Mouse (Mus musculus) thymus, postnatal 0 days (tissue): Measurements from ENCODE around the gene Abl2. TPM values are rescaled to one million over a fixed set of nuclear protein-coding genes. Genes with fewer than 3 reads are reported as not detected.

ENCODE experiments used
- DNase-seq: peaks from one replicate; pipeline ENCODE4 v3.0.0-alpha.2; 2015; ENCODE audit warnings: low spot score
- polyA plus RNA-seq: library from polyadenylated mRNA; unstranded; fragments of >200 nt; fragmentation: Nextera tagmentation; extraction: Ambion mirVana; gene quantifications from 2 replicates; pipeline ENCODE4 v1.2.1, GENCODE M21; 2015

Abl2 gene
- polyA plus RNA-seq, 1 experiment from 2014 or later, result 3.7 TPM

DNA sequence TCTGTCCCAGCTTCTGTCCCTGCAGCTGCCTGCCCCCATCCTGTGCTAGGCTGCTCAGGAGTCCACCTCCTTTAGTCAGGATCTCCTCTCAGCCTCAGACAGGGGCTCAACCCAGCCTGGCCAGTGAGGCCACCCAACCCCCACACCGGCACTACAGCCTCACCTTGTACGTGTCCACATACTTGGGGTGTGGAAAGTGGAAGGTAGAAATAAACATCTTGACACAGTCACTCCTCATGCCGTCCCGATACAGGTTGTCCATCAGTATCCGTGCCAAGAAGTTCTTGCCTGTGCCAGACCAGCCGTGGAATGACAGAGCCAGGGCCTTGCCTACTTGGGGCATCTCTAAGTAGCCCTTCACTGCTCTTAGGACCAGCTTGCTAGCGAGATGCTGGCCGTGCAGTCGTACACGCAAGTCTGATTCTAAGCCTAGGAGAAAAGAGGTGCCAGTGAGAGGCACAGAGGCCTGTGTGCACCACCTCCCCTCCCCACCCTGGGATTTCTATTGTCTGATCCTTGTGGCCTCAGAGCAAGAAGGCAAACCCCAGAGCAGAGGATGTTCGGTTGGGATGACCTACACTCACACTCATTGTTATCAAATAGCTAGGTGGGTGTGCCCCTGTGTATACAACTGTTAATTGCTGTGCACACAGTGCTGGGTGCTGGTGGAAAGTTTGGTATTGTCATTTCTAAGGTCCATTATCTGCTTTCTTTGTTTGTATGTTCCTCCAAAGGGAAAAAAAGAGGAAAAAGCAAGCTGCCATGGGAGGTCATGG is 110.8 kb downstream of the Abl2 start:
- DNase-seq, result no peak

DNA sequence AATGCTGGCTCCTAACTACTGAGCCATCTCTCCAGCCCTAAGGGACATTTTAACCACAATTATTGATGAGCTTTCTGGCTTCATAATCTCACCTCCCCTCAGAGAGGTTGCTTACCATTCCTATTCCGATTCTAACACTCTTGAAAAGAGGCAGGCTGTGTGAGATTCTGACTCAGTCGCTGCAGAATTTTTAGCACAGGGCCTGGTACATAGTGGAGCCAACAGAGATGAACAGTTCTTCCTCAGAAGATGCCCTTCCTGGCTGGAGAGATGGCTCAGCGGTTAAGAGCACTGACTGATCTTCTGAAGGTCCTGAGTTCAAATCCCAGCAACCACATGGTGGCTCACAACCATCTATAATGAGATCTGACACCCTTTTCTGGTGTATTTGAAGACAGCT is 113.3 kb downstream of the Abl2 start:
- DNase-seq, result no peak

DNA sequence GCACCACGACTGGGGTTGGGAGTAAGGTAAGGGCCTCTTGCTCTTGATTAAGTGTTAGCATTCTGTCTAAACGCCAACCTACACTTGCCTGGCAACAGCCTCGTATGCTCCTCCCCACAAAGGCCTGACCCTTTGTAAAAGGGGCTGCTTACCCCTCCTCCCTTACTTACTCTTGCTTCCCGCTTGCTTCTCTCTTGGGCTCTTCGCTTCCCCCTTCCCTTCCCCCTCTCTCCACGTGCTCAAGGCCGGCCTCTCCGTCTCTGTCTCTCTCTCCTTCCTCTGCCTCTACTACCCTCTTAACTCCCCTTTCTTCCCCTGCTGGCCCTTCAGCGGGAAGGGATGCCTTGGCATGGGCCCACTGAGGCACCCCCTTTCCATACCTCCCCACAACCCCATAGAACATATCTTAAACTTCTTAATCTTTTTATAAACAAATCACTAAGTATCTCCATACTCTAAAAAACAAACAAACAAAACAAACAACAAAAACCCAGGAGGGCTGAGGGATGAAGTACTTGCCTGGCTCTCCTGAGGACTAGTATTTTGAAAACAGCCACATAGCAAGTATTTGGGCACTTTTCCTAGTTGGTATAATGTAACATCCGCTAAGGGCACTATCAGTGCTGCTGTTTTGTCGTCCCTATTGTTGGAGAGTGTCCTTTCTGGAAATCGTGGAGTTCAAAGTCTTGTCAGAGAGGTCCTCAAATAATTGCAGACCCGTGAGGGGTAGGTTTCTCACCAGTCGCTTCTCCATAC is 114.3 kb downstream of the Abl2 start:
- DNase-seq, result peak; percentile 18

DNA sequence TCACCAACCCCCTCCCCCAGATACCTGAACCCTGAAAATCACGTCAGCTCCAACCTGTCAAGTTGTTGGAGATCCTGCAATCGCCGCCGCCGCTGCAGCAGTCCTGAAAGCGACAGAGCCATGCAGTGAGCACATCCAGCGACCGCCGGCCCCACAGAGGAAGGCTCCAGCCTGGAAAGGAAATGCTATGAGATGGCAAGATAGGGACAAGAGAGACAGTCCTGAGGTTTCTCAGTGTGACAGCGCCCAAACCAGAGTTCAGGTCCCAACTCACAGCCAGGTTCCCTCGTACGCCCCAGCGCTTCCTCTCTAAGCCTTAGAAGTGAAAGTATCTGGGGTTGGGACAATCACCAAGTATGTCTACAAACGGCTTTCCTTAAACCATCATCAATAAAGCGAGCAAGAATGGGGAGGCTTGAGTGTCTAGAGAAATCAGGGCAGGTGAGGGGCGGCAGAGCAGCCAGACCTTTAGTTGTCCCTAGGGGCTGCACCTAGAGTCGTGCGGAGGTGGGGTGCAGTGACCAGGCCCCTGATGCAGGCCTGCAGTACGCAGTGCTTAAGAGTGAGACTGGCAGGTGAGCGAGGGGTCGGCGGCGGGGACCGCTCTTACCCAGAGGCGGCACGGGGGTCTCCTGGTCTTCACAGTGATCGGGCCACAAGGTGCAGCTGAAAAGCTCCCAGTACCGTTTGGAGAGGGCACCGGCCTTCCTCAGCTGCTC is 115.0 kb downstream of the Abl2 start:
- DNase-seq, result peak; percentile 54

DNA sequence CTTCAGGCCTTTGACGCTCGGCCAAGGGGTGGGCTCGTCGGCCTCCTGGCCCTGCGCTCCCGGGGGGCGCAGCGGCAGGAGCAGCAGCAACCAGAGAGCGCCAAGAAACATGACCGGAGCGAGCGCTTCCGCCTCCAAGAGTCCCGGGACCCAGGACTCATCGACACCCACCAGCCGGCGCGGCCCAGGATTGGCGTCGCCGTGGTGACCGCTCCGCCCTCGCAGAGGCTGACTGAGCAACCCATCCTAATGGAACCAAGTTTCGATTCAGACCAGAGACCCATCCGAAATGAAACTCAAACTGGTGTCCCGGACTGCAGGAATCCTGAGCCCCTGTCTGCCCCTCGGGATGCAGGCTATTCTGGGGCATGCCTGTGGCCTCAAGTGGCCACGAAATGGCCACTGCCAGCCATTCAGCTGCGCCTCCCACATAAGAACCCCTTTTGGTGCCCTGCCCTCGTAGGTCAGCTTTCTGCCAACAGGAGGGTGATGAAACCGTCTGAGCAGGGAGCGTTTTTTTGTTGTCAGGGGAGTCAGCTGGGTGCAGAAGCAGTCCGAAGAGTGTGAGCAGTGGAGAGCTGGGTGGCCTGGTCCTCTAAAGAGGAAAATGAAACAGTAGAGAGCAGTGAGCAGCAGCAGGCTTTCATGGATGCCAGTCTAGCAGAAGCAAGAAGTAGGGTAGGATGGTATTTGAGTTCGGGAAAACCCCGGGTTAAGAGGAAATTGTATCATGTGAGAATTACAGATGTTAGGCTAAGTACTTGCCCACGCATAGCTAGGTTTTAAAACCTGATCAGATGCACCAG is 115.8 kb downstream of the Abl2 start, which contains the start of gene Tor3a:
Tor3a (minus strand) TSS at position 162 of the 806 bp plus-strand sequence.
- DNase-seq, result peak; percentile 59

DNA sequence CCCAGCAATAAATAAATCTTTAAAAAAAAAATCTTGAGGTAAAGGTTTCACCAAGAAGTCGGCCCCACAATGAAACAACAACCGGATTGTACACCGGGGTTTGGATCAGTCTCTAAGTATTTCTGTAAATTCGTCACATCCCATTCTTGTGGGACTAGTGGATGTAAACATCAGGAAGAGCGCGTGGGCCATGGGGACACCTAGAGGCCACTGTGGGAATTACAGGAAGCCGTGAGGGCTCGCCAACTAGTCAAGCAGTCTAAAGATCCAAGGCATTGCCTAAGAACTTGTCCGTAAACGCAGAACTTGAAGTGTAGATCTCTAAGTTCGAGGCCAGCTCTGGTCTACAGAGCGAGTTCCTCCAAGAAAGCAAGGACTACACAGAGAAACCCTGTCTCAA is 117.6 kb downstream of the Abl2 start:
- peak; percentile 56 for DNase-seq

DNA sequence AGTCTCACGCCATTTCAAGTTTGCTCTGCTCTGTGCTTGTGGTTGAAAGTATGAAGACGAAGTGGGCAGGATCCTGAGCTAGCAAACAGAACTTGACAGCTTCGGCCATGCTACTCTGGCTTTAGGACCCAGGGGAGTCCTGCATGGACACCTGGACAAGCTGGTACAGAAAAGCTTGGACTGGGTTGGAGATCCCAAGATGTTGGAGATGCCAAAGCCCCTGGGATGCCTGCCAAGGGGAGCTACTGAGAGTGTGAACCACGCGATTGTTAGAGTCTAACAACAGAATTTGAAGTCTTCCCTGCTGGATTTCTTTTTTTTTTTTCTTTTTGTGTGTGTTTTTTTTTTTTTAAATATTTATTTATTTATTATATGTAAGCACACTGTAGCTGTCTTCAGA is 118.0 kb downstream of the Abl2 start:
- no peak for DNase-seq

DNA sequence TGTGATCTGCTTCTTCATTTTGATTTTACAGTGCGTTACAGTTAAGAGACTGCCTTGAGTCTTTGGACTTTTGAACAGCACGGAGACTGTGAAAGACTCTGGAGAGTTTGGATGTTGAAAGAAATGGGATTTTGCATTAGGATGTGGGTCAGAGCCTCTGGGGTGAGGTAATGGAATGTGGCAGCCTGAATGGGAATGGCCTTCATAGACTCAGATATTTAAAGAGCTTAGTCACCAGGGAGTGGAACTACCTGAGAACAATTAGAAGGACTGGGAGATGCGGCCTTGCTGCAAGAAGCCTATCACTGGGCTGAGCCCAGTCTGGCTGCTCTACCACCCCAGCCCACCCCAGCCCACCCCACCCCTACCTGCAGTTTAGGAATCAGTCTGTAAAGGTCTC is 118.6 kb downstream of the Abl2 start:
- DNase-seq, result no peak

- DNase-seq, result no peak
Observed at GRCm38 (mm10) chr1:156679599-156679998, 121.0 kb downstream of the Abl2 start.

DNA sequence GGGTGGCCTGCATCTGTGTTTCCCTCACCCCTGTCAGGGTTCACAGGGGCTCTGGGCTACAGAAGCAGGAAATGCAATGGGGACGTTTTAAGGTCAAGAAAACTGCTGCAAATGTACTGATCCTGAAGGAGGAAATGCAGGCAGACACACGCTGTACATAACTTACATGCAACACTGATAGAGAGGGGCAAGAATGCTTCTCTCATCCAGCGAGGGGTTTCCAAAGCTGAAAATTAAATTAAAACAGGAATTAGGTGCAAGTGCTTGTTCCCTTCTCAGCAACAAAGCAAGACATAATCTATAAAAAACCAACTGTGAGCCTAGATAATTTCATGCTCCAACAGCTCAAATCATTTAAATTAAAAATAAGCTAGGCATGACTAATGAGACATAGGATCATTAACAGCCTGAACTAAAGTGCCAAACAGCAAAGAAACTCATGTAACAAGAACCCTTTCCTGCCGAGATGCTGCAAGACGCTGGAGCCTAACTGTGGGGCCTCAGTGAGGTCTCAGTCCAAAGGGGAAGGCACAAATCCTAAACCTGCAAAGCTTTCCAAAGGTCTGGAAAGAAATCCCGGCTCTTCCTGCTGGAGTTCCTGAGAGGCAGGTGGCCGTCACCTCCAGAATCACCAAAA is 127.6 kb downstream of the Abl2 start:
- no peak for DNase-seq

Other genes with a start within 250 kb of the Abl2 start
- gene Nphs2, start 248.1 kb upstream of the Abl2 start, polyA plus RNA-seq, result 3.4 and 4.6 TPM in 2 replicates
- 1,036 and 1,057 TPM in 2 replicates for gene Gm2000, start 192.7 kb upstream of the Abl2 start, polyA plus RNA-seq
- gene Axdnd1, start 137.6 kb upstream of the Abl2 start, polyA plus RNA-seq, result 5.2 and 7.8 TPM in 2 replicates
- gene Soat1, start 84.5 kb upstream of the Abl2 start, polyA plus RNA-seq, result 43.4 and 45.6 TPM in 2 replicates
- gene Gm10031, start 34.8 kb upstream of the Abl2 start, polyA plus RNA-seq, result 0.65 and 0.72 TPM in 2 replicates
- 18.6 and 19.7 TPM in 2 replicates for gene Tor3a, start 115.6 kb downstream of the Abl2 start, polyA plus RNA-seq
- gene Fam20b, start 160.3 kb downstream of the Abl2 start, polyA plus RNA-seq, result 11.8 and 12.3 TPM in 2 replicates